Mouse (Mus musculus) G1E (cell line): ENCODE results near the gene D630023F18Rik.

Experiments
- CTCF ChIP-seq: IDR thresholded peaks from 2 replicates; pipeline ENCODE4 v1.5.1; 2012; ENCODE audit warnings: low read depth, low read length, inconsistent platforms, mixed read lengths
- GATA1 ChIP-seq: IDR thresholded peaks from 2 replicates; pipeline ENCODE4 v1.6.1; 2012; ENCODE audit warnings: borderline replicate concordance, low read length, inconsistent platforms, mixed read lengths
- GATA2 ChIP-seq: IDR thresholded peaks from 2 replicates; pipeline ENCODE4 v1.6.1; 2012; ENCODE audit warnings: low read depth, low read length, inconsistent platforms, borderline replicate concordance
- POLR2AphosphoS5 ChIP-seq: IDR thresholded peaks from 2 replicates; pipeline ENCODE4 v1.6.1; 2012; ENCODE audit warnings: low read depth, low read length, inconsistent platforms; ENCODE audit not compliant: insufficient replicate concordance
- TAL1 ChIP-seq: conservative IDR thresholded peaks from 2 replicates; pipeline ENCODE4 v1.6.1; 2012; ENCODE audit warnings: low read depth, low read length, inconsistent platforms, mixed read lengths

DNA sequence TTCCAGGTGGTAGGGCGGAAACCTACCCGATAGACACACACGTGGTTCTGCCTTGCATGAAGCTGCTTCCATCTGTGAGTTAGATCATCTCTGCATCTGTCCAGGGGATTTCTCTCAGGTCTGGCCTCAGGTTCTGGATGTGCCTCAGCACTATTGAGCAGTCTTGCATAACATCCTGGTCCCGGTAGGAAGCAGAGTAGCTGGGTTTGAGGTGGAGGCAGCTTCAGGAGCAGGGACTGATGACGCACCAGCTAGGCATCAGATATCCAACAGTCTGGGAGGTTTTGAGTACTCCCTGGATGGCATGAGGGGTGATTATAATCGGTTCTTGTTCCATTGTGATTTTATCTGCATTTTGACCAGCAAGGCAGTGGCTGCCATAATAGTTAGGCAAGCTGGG, 14.5 kb upstream of the D630023F18Rik start:
- no peak for TF ChIP-seq CTCF
- TF ChIP-seq GATA1 = no peak
- no peak for TF ChIP-seq POLR2AphosphoS5
- TF ChIP-seq TAL1 = no peak
- TF ChIP-seq GATA2 = no peak
